Mouse (Mus musculus) R1 (cell line): ENCODE data around the gene Furin.

ENCODE experiments used
- DNase-seq: peaks from one replicate; pipeline ENCODE4 v3.0.0-alpha.2; 2018; ENCODE audit warnings: low read depth, low spot score

Furin gene

DNA sequence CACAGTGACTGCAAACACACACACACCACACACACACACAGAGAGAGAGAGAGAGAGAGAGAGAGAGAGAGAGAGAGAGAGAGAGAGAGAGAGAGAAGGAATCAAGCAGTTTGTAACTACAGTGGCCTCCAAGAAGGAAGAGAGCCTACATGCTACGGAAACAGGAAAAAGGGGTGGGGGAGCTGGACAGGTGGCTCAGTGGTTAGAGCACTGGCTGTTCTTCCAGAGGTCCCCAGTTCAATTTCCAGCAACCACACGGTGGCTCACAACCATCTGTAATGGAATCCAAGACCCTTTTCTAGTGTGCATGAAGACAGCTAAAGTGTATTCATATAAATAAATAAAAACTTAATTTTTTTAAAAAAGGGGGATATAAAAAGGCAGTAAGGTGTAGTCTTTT lies 32.6 kb downstream of the Furin start:
- DNase-seq: no peak

DNA sequence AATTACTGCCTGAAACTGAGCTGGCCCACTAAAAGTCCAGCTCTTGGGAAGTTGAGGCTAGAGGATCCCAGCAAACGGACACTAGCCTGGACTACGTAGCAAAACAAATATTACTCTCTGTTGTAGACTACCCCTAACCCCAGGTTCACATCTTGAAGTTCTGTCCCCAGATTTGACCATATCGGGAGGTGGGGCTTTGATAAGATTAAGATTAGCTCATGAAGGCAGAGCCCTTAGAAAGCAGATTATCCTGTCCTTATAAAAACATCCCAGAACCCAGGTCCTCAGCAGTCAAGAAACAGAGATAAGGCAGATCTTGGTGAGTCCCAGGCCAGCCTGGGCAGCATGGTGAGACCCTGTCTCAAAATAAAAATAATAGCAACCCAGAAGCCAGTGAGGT lies 33.1 kb downstream of the Furin start:
- no peak for DNase-seq

DNA sequence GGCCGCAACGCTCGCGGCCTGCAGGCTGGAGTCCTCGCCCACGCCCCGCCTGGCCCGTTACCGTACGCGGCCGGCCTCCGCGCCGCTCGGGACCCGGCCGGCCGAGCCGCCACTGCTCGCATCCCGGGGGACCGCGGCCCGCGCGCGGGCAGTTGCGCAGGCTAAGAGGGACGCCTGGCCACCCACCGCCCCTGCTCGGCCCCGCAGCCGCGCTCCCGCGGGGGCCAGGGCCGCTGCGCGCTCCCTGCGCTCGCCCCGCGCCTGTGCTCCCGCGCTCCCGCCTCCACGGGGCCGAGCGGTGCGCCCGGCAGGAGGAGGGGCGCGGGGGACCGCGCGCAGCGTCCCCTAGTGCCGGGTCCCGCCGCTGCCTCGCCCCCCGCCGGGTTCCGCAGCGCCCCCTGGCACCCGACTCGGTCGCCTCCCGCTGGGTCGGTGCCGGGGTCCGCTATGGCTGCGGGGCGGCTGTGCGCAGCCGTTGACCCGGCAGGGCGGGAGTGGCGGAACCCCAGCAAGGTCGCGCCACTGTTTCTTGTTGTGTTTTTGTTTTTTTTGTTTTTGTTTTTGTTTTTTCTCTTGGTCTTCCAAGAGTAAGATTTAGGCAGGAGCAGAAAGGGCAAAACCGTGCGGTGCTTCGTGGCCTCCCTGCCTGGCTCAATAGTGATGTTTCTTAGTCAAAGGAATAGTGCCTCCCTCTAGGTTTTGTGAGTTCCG lies 34.0 kb downstream of the Furin start, which contains the start of gene Man2a2:
Gene Man2a2 (minus strand): TSS at position 335 of the 711 bp plus-strand sequence.
- DNase-seq: peak; percentile 50

DNA sequence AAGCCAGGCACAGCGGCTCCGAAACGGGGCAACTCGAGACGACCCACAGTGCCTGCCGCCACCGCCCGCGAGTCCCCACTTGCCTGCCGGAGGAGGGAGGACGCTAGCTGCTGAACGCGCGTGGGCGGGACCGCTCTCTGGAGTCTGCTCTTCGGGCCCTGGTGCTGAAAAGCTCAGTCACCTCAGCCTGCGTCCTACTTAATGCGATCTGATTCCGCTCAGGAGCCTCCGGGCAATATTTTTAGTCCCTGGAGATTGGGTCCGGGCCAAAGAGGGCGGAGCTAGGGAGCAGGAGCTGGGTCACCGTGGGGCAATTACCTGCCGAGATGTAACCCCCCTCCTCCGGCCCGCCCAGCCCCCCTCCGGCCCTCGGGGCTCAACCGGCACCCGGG lies 34.6 kb downstream of the Furin start:
- peak; percentile 96 for DNase-seq

DNA sequence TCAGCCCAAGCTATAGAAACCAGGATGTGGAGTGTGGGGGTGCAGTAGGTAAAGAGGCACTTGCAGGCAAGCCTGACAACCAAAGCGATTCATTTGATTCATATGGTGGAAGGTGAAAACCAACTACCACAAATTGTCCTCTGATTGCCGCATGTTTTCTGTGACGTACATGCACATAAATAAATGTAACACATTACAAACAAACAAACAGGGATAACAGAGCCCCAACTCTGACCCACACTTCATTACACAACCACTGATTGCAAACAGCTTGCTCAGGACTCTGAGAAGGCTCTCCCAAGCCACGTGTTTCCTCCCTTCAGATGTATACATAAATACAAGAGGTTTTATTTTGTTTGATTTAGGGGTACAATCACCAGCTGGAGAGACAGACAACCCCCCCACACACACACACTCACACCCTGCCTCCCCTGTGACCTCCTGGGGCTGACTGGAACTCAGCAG lies 35.2 kb downstream of the Furin start:
- no peak for DNase-seq

DNA sequence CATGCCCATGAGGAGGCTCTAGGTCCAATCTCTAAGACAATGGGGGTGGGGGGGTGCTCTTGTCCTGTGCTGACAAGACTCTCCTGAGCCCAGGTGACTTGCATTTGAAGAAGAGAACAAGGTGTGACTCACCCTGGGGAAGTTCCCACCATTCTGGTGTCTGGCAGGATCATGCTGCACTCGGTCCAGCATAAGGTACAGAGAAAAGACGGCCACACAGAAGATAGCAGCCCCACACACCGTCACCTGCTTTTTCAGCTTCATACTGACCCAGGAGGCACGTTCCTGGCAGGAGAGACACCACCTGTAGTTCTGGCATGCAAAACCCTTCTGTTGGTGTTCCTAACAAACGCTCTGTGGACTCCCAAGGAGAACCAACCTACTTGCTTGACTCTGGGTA lies 35.8 kb downstream of the Furin start:
- no peak for DNase-seq

DNA sequence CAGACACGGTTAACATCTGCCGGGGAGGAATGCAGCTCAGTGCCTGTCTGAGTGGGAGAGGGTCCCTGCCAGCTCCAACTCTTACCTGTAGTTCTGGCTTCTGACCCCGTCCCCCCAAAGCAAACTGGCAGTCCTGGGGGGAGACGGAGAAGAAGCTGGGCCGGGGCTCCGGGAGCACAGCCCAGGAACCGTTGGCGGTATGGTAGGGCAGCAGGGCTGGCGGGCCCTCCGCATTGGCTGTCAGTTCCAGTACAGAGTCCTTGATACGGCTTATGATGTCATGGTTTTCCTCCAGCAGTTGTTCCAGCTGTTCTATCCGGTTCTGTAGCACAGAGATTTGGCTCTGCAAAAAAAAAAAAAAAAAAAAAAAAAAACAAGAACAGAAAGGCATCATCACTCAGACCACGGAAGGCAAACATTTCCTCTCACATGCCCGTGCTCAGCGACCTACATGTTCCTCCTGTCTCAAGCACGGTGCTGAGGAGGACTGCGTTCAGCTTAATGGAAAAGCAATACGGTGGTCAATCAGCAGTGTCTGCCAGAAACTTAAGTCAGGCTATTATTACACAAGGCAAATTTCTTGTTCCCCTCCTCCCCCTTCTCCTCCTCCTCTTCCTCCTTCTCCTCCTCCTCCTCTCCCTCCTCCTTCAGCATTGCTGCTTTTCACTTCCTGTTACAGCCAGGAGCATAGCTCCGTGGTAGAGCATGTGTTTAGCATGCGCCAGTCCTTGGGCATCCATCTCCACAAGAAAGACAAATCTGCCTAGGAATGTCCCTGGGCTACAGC lies 36.4 kb downstream of the Furin start:
- no peak for DNase-seq

DNA sequence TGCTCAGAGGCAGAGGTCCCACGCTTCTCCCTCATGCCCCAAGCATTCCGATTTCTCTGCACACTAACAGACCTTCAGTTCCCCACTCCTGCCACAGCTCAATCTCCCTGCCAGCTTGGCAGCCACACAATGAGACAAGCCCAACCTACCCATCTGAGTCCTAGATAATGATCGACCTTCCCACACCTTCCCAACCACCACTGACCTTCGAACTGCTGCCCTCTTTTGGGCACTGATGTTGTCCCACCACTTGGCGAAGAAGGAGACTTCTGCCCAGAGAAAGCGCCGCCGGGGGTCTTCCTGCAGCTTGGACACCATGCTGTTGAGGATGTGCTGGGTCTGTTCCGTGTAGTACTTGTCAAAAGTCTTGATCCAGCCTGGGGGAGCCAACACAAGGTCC lies 37.2 kb downstream of the Furin start:
- no peak for DNase-seq

DNA sequence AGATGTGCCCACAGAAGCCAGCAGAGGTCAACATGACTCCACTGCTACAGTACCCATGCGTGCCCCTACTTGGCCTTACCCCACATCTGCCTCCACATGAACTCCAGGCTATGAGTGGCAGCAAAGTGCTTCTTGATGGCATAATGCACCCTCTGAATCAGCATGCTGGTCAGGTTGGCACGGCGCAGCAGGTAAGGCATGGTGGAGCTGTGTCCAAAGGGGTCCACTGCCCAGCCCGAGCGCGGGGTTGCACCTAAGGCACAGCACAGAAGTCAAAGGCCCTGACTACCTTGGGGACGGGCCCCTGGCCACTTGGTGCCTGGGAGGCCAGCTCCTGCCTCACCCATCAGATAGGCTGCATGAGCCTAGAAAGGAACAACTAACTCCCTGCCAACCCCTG lies 38.0 kb downstream of the Furin start:
- DNase-seq: no peak

DNA sequence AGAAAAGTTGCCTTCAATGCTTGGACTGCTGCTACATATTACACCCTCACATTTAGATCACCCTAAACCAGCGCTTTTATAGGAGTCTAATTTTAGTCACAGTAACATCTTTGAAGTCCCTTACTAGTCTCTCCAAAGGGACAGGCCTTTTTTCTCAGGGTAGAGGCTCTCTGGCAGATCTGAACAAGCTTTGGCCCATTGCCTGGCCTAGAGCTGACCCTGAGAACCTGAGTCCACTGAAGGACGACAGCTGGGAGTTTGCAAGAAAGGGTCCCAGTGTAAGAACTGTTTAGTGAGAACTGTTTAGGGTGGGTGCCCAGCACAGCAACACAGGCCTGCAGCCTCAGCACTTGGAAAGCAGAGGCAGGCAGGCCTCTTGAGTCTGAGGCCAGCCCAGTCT lies 39.5 kb downstream of the Furin start:
- no peak for DNase-seq

DNA sequence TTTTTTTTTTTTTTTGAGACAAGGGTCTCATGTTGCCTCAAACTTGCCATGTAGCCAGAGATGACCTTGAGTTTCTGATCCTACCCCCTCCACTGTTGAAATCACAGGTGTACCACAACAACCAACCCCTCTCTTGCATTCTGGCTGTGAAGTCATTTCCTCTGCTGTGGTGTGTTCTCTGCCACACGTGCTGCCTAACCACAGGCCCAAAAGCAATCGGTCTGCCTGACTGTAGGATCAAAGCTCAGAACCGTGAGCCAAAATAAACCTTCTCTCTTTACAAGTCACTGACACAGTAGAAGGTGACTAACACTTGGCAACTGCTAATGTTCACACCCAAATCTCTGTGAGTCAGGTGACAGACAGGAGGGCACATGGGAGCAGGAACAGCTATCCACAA lies 44.8 kb downstream of the Furin start:
- no peak for DNase-seq

DNA sequence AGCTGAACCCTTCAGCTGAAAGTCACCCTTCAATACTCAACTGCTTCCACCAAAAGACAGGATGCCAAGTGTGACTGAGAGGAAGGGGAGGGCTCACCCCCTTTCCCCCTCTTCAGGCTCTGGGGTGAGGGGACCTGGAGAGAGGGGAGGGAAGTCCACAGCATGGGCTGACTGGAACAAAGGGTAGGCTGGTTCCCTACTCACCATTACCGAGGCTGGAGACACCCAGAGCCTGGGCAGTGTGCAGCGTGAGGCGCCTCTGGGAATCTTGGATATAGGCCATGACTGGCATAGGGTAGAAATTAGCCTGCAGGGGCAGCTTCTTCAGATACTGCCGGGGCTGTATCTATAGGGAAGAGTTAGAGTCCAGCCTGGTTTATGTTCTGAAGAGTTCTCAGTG lies 47.2 kb downstream of the Furin start:
- no peak for DNase-seq

DNA sequence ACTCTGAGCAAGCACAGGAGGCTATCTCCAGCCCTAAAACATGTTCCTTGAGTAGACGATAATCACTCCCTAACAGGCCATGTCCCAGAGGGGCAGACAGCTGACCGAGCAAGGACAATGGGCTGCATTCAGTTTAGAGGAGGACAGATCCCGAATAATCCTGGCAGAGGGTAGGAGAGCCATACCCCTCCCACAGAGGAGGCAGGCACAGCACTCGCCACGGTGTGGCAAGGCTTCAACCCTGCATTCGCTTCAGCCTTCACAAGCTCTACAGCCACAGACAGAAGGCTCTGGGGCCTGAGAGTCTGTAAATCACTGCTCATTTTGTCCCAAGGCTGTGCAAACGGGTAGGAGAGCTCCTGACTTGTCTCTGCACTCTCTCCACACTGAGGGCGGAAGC lies 48.1 kb downstream of the Furin start:
- DNase-seq: no peak

DNA sequence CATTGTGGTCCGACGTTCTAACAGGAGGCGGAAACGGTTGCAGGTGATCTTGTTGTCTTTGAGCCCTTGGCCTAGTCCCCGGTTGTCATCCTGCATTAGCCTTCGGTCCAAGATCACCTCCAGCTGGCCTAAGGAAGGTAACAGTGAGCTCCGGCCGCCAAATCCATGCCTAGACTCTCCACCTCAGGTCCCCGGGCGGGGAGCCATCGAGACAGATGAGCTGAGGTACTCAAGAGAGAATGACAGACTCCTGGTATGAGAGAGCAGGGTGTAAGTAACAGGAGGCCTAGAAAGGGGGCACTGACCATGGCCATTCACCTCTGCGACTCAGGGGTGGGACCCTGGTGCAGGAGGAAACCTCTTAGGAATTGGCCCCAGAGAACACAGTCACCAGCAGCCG lies 48.9 kb downstream of the Furin start:
- DNase-seq: no peak

DNA sequence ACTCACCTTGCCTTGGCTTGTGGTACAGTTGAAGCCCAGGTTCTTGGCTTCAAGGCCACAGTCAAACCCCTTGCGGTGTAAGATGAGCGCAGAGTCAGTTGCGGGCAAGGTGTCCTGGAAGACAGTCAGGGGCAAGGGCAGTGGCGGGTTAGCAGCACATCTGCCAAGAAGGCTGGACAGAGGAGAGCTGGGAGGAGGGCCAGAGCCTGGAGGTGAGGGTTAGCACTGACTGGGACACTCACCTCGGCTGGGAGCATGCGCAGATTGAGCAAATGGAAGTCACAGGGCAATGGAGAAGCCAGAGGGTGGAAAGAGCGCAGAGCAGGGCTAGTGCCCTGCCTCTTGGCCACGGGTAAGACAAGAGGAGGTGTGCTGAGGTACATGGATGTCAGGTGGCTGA lies 52.3 kb downstream of the Furin start:
- DNase-seq: peak; percentile 37

DNA sequence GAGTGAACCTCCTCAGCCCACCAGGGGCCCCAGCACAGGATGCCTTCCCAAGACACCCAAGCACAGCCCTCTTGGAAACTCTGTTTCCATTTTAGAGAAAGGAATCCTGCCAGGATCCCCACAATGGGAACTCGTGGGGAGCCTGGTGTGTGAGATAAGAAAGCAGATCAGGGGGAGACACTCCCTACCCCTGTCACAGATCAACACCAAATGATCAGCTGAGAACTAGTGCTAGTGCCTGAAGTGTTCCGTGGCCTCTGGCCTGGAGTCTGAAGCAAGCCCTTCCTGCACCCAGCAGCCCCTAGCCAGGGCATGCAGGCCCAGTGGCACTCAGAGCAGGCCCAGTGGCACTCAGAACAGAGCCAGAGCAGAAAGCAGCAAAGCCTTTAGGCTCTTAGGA lies 54.4 kb downstream of the Furin start:
- no peak for DNase-seq

DNA sequence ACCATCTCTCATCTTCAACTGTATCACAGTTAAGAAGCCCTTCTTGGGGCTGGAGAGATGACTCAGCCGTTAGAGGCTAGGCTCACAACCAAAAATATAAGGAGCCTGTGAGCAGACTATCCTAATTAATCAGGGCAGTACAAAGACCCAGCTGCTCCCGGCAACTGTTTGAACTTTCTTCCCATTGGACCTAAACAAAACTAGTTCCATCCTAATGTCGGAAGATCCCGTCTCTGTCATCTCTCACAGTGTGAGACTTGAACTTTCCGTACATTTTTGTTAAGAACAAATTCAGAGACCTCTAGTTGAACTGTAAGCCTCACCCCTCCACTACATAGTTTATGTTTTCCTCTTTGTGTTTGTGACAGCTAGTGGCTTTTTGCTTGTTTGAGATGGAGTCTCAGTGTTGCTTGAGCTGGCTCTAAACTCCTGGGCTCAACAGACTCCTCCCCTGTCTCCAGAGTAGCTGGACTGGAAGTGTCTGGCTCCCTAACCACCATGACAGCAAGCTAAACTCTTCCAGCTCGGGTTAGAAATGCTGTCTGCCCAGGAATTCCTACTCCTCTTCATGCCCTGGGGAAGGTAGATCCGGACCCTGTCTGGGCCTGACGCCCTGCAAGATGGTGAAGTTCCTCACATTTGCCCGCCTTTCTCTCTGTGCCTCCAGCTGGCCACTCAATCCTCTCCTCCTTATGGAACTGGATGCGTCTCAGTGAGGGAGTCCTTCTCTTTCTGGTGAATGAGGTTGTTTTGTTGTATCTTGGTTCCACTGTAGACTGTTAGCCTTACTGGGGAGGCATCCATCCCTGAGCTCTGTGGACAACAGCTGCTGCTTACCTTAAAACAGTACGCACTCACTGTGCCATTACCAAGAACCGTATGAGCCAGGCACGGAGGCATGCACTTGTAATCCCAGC lies 57.3 kb downstream of the Furin start:
- no peak for DNase-seq

DNA sequence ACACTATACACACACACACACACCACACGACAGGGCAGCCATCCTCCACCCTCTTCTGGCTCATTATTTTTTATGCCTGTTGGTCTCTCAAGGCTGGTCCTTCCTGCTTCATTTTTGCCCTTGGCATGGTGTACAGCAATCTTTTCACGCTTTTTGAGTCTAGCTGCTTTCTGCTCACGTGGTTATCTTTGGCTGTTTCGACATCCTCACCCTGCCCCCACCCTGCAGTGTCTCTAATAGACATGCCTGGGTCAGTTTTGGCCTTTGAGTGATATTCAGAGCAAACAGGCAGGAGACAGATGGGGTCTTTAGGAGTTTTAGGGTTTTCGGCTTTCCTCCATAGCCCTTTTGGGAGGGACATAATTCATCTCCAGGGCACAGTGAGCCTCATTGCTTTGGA lies 58.4 kb downstream of the Furin start:
- no peak for DNase-seq

DNA sequence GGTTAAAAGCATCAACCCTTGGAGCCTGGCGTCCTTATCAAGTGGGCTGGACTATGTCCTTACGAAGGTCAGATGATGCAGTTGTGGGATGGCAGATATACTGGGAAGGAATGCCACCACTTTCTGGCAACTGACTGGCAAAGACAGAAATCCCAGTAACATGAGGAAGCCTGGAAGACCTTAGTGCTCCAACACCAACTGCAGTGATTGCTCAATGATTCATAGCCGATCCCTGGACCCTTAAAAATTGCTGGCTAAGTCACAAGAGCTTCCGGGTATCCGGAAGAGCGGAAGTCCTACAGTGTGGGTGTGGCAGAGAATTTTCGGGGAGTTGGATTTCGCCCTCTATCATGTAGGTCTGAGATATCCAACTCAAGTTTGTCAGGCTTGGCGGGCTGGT lies 59.1 kb downstream of the Furin start:
- DNase-seq: no peak

DNA sequence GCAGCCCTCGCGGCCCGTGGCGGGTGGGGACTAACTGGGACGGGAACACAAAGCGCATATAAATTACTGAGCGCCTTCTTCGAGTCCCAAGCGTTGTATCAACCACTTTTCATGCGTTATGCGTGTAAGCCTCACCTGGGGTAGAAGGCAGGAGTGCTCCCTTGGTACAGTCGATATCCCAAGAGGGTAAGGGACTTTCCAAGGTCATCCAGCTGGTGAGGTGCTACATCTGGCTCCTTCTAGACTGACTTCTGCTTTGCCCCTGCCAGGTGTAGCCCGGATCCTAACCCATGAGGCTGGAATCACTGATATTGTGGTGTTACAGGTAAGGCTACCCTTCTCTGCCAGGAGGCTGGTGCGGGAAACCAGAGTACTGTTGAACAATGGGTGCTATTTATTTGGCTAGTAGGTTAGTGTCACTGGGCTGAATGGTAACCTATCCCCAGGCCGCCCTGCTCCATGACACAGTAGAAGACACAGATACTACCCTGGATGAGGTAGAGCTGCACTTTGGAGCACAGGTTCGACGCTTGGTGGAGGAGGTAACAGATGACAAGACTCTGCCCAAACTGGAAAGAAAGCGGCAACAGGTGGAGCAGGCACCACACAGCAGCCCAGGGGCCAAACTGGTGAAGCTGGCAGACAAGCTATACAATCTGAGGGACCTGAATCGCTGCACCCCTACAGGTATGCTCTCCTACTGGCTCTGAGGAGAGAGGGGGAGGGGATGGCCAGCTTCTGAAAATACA lies 61.8 kb downstream of the Furin start:
- DNase-seq: no peak

DNA sequence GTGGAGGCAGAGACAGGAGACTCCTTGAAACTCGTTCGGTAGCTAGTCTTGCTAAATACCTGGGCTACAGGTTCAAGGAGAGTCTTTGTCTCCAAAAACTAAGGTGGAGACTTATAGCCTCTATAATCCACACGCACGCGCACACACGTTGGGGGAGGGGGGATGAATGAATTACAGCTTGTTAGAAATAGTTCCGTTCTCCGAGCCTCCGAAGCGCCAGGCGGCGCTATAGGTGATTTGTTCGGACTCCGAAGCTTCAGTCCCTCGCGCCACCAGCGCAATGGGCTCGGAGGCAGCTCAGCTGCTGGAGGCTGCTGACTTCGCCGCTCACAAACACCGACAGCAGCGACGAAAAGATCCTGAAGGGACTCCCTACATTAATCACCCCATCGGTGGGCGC lies 62.4 kb downstream of the Furin start, which contains the start of gene Hddc3:
Gene Hddc3 (plus strand): TSS at position 247 of the 400 bp plus-strand sequence.
- peak; percentile 97 for DNase-seq
